Mouse (Mus musculus) splenic B cell, adult 2 months (primary cell): ENCODE measurements around the gene Polr3c.
"Not testable (repeated sequence)": the region's sequence is repeated elsewhere in the genome, so short reads cannot be mapped to it uniquely, and the experiment has no call there.

Experiments
- DNase-seq: peaks from one replicate; pipeline ENCODE4 v3.0.0-alpha.2; 2011; ENCODE audit warnings: low read depth, low spot score
- H3K27me3 ChIP-seq: 2 replicates; pipeline ENCODE4 v1.6.1; 2012; ENCODE audit warnings: mild to moderate bottlenecking, low read length, moderate library complexity, mixed read lengths; ENCODE audit not compliant: control insufficient read depth, poor library complexity, insufficient read depth, severe bottlenecking
- H3K36me3 ChIP-seq: 2 replicates; pipeline ENCODE4 v1.6.1; 2012; ENCODE audit warnings: mild to moderate bottlenecking, low read length, moderate library complexity, mixed read lengths; ENCODE audit not compliant: control insufficient read depth, poor library complexity, insufficient read depth, severe bottlenecking

The Polr3c gene

DNA sequence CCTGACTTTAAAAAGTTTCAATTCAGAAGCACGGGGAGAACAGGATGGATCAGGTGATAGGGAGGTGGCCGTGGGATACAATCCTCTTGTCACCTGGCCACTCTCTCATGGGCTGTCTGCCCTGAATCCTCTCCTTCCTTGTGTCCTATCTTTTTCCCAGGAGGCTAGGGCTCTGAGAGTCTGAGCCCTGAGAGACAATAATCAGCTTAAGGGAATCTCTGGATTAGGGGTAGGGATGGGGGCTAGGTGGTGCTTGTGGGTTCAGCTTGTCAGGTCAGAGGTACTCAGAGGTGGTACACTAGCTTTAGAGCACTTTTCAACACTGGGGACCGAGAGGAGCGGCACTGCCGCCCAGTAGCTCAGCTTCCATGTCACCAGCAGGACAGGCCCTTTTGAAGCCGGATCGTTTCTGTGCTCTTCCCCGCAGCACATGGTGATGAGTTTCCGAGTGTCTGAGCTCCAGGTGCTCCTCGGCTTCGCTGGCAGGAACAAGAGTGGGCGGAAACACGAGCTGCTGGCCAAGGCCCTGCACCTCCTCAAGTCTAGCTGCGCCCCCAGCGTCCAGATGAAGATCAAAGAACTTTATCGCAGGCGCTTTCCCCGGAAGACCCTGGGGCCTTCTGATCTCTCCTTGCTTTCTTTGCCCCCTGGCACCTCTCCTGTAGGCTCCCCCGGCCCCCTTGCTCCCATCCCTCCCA is 28.3 kb downstream of the Polr3c start:
- no peak for DNase-seq
- Histone ChIP-seq H3K27me3 (no peaks in the 10 kb centered on the region), H3K36me3 (no peaks in the 10 kb centered on the region)

DNA sequence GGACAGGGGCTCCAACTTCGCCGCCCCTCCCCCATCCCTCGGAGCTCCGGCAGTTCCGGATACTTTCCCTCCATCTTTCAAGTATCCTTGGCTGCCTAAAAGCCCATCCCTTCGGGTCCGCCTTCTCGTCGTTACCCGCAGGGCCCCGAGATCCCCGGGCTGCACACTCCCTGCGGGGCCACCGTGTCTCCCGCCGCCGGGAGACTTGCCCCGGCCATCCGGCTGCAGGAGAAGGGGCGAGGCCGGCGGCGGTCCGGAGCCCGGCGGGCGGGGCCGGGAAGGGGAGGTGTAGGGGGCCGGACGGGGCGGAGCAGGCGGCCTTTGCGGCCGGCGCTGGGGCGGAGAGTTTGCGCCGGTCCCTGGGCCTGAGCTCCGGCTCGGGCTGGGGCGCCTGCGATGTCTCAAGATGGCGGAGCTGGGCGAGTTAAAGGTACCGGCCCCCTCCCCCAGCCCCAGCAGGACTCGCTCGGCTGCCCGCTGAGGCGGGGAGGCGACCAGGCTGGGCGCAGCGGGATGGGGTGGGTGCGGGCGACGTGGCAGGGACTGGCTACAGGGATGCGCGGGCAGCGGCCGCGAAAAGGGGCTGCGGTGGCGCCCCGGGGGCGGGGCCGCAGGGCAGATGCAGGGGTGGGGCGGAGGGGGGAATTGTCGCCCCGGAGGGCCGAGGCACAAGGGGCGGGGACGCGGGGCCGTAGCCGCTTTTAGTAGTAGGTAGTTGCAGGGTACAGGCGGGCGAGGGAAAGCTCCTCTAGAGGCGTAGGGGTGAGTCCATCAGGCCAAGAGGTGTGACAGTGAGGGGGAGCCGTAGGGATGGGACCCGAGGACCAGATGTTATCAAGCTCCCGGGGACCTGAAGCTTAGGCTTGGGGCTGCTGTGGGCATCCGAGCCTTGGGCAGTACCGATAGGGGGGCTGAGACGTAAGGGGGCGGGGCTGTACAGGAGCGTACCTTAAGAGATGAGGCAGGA is 30.4 kb downstream of the Polr3c start:
- H3K36me3 ChIP-seq = no peaks in the 10 kb centered on the region
- peak; percentile 88 for DNase-seq
- no peaks in the 10 kb centered on the region for H3K27me3 ChIP-seq

DNA sequence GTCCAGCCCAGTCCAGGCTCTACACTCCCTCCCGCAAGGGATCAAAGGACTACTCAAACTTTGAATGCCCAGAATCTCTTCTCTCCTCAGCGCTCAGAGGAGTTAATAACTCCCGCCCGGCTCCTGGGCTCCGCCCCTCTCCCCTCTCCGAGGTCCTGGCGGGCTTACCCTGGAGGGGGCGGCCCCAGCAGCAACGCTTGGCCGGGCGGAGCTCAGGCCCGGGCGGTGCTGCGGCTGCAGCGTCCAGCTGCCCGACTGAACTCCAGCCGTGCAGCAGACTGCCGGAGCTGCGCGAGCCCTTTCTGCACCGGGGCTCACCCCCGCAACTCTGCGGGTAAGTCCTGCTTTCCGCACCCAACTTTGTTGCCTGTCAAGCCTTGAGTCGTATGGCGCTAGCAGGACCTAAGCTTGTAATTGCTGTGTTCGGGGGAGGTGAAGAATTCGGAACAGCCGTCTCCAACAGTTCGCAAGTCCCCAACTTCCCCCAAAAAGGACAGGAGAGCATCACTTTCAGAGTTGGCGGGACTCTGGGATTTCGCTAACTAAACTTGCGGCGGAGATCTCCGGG is 31.1 kb downstream of the Polr3c start, which contains the start of gene Pias3:
TSS of gene Pias3 (plus strand) at position 187 of the 568 bp plus-strand sequence.
- Histone ChIP-seq H3K27me3 (no peaks in the 10 kb centered on the region), H3K36me3 (no peaks in the 10 kb centered on the region)
- peak; percentile 59 for DNase-seq

DNA sequence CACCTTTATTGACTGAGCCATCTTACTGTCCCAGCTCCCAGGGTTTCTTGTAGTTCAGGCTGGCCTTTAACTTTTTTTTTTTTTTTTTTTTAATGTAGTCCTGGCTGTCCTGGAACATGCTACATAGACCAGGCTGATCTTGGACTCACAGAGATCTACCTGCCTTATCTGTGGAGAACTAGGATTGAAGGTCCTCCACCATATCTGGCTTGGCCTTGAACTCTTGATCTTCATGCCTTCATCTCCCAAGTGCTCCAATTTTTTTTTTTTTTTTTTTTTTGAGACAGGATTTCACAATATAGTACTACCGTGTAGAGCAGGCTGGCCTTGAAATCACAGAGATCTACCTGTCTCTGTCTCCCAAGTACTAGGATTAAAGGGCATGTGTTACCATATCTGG is 33.8 kb downstream of the Polr3c start:
- H3K27me3 ChIP-seq = no peaks in the 10 kb centered on the region
- DNase-seq = no peak

DNA sequence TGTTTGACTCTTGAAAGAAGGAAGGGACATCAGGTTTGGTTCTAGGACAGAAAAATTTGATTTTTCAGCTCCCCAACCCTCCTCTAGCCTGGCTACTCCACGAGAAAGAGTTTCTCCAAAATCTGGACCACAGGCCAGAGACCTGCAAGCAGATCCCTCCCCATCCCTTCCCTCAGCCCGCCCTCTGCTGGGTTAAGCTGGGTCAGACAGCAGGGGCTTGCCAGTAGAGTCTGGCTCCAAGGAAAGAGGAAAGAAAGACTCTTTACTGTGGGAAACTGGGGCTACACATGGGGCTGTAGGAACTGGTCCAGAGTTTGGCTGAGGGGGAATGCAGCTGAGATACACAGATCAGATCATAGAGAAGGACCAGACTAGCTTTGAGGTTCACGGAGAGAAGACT is 34.9 kb downstream of the Polr3c start:
- no peak for DNase-seq
- Histone ChIP-seq H3K36me3 (no peaks in the 10 kb centered on the region), H3K27me3 (no peaks in the 10 kb centered on the region)

More for the DNA sequence above, 33.8 kb downstream of the Polr3c start:
- H3K36me3 ChIP-seq = no peaks in the 10 kb centered on the region

DNA sequence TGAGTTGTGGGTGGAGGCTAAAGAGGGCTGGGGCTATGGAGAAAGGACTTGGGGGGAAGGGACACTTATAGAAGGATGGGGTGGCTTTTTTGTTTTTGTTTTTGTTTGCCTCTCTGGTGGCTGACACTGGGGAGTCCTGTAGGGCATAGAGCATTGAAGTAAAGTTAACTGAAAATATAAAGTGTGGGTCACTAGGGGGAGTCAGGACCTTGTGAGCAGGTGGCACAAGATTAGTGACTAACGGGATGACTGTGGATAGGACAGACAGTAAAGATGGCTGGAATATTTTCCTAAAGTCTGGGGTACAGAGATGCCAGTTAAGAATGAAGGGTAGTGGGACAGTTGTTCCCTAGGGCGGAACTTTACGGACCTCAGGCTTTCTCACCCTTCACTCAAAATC is 37.1 kb downstream of the Polr3c start:
- no peaks in the 10 kb centered on the region for H3K36me3 ChIP-seq
- DNase-seq = peak; percentile 45
- no peaks in the 10 kb centered on the region for H3K27me3 ChIP-seq

DNA sequence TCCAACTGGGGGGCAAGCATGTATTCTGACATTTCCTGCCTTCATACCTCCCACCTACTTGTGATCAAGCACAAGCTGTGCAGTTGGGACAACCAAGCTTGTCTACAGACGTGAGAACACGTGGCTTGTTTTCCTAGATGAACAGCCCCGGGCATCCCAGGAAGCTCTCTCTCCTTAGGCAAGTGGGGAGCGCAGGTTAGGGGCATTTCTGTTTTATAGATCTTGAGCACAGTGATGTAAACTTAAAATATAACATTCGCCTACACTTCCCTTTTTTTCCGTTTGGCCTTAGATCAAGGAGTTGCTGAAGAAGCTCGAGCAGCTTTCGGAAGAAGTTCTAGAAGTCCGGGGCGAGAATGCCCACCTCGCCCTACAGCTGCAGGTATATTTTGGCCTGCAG is 38.6 kb downstream of the Polr3c start:
- Histone ChIP-seq H3K27me3 (no peaks in the 10 kb centered on the region), H3K36me3 (no peaks in the 10 kb centered on the region)
- no peak for DNase-seq

DNA sequence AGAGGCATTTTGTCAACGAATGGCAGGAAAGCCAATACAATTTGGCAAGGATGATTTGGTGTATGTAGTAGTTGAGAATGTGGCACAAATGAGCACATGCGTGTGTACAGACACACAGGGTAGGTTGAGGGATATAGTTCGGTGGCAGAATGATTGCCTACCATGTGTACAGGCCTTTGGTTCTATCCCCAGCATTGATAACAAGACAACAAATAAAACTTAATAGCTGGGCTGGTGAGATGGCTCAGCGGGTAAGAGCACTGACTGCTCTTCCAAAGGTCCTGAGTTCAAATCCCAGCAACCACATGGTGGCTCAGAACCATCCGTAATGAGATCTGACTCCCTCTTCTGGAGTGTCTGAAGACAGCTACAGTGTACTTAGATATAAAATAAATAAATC is 41.4 kb downstream of the Polr3c start:
- H3K27me3 ChIP-seq, DNase-seq, H3K36me3 ChIP-seq: not testable (repeated sequence)

DNA sequence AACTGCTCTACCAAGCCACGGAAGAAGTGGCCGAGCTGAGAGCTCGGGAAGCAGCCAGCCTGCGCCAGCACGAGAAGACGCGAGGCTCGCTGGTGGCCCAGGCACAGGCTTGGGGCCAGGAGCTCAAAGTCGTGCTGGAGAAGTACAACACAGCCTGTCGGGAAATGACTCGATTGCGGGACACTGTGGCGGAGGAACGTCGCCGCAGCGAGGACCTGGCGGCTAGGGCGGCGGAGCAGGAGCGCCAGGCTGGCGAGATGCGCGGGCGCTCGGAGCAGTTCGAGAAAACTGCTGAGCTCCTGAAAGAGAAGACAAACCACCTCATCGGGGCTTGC is 42.6 kb downstream of the Polr3c start:
- no peaks in the 10 kb centered on the region for H3K36me3 ChIP-seq
- no peaks in the 10 kb centered on the region for H3K27me3 ChIP-seq
- no peak for DNase-seq

DNA sequence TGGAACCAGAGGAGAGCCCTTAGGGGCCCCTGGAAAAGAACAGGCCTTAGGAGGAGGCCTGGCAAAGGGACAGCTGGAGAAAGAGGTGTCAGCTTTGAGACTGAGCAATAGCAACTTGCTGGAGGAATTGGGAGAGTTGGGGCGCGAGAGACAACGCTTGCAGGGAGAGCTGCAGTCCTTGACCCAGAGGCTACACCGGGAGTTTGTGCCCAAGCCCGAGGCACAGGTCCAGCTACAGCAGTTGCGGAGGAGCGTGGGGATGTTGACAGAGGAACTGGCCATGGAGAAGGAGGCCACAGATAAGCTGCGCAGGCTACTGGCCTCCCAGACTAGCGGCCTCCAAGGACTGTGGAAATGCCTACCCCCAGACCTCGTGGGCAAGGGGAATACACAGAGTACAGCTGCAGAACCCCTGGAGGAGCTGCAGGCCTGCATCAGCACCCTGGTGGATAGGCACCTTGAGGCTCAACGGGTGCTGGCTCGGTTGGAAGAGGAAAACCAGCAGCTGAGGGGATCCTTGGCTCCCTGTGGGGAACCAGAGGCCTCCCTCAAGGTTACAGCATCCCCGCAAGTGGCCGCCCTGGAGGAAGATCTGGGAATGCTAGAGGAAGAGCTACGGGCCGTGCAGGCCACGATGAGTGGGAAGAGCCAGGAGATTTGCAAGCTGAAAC is 43.1 kb downstream of the Polr3c start:
- no peak for DNase-seq
- no peaks in the 10 kb centered on the region for H3K36me3 ChIP-seq
- H3K27me3 ChIP-seq = no peaks in the 10 kb centered on the region

DNA sequence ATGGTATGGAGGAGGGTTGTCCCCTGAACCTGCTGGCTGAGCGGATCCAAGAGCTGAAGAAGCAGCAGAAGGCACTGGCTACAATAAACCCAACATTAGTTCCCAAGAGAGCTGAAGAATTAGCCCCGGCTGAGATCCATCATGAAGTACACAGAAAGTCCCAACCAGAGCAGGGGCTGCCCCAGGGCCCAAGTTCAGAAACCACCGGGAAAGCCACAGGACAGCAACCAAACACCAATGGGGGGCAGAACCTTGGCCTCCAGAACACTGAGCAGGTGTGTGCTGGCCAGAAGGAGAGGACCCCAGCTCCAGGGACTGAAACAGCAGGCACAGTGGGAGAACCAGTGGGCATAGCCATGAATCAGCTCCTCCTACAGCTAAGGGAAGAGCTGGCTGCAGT is 43.9 kb downstream of the Polr3c start:
- no peak for DNase-seq
- Histone ChIP-seq H3K36me3 (no peaks in the 10 kb centered on the region), H3K27me3 (no peaks in the 10 kb centered on the region)

DNA sequence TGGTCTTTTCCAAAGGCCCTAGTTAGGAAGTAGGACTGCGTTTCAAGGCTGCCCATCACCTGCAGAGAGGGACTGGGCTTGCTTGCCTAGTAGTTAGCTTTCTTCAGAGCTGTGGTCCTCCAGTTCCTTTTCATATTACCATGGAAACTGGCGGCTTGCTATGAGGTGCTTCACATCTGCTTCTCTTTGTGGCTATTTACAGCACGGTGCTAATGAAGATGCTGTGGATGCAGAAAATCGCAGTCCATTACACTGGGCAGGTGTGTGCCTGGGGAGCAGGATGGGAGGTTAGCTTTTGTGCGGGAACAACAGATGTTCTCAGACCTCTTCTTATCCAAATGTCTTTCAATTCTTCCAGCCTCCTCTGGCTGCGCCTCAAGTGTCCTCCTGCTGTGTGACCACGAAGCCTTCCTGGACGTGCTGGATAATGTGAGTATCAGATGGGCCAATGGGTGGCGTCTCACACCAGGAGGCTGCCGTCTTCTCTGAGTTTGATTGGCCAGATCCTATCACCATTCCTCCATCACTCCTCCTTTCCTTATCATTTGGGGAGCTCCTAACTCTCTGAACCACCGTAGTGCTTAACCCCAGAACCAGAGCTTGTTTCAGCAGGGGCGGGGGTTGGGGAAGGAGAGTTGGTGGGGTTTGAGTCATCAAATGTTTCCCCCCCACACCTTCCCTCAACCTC is 47.0 kb downstream of the Polr3c start:
- Histone ChIP-seq H3K36me3 (no peaks in the 10 kb centered on the region), H3K27me3 (no peaks in the 10 kb centered on the region)
- DNase-seq = no peak

DNA sequence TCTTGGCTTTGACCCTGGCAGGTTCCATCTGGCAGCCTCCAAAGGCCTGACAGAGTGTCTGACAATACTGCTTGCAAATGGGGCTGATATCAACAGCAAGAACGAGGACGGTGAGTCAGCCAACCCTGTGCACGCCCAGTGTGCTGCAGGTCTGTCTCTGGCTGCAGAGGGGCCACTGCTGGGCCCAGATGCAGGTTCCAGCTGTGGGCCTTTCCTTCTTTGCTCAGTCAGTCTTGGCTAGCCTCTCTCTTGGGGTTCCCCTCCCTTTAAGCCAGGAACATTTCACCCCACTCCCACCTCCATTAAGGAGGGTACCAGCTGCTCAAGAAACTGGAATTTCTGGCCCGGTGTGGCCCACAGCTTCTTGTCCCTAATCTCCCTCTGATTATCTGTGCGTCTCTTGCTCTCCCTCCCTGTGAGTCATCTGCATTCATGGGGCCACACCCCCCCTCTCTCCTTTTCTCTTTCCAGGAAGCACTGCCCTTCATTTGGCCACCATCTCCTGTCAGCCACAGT is 48.2 kb downstream of the Polr3c start:
- Histone ChIP-seq H3K27me3 (no peaks in the 10 kb centered on the region), H3K36me3 (no peaks in the 10 kb centered on the region)
- no peak for DNase-seq

DNA sequence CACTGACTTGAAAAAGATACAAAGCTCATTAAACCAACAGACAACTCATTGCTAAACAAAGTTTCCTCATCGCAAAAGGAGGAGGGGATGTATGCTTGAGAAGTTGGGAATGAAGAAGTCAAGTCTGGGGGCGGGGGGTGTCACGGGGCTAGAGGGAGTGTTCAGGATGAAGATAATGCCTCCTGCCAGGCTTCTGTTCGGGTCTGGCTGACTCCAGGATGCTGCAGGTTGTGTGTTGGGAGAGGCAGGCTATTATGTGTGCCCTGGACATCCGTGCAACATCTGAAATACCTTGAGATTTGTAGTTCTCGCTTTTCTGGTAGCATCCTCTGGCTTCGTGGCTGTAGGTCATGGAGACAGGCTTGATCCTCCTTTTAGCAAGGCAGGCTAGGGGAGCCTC is 49.0 kb downstream of the Polr3c start:
- Histone ChIP-seq H3K36me3 (no peaks in the 10 kb centered on the region), H3K27me3 (no peaks in the 10 kb centered on the region)
- DNase-seq = no peak
